Mouse (Mus musculus) olfactory bulb, adult 2 months (tissue): ENCODE data around the gene Exoc3l4. TPM values are rescaled to one million over a fixed set of nuclear protein-coding genes. Genes with fewer than 3 reads are reported as not detected.

Source experiments
- H3K27ac ChIP-seq: fragments of 200-500 bp; 2 replicates; pipeline ENCODE4 v1.5.1; 2012; ENCODE audit warnings: low read depth, low read length; ENCODE audit not compliant: insufficient read depth
- H3K4me1 ChIP-seq: fragments of 200-500 bp; 2 replicates; pipeline ENCODE4 v1.6.1; 2012; ENCODE audit warnings: low read length; ENCODE audit not compliant: control insufficient read depth, insufficient read depth
- H3K4me3 ChIP-seq: fragments of 200-500 bp; 2 replicates; pipeline ENCODE4 v1.5.1; 2012; ENCODE audit warnings: mild to moderate bottlenecking, low read depth, low read length, moderate library complexity; ENCODE audit not compliant: insufficient read depth
- CTCF ChIP-seq: fragments of 200-500 bp; IDR thresholded peaks from 2 replicates; pipeline ENCODE4 v1.5.1; 2012; ENCODE audit warnings: low read depth, mild to moderate bottlenecking, low read length, moderate library complexity; ENCODE audit not compliant: insufficient read depth
- POLR2A ChIP-seq: fragments of 200-500 bp; IDR thresholded peaks from 2 replicates; pipeline ENCODE4 v1.6.1; 2012; ENCODE audit warnings: mild to moderate bottlenecking, low read depth, low read length, moderate library complexity; ENCODE audit not compliant: insufficient read depth
- WGBS: fragments of 180-500 bp; shearing (Covaris S2); methylation state at CpG from one replicate; pipeline ENCODE4 v1.1.7; 2018; 5-methylcytosine and 5-hydroxymethylcytosine counted together
- polyA plus RNA-seq: library from polyadenylated mRNA; stranded (reverse); fragments of >200 nt; gene quantifications from 2 replicates; pipeline ENCODE4 v1.2.4, GENCODE M21; 2012; ENCODE audit warnings: low replicate concordance; ENCODE audit not compliant: missing spikeins, insufficient read depth, insufficient read length

Exoc3l4 gene
- polyA plus RNA-seq, 1 experiment = not detected

- Histone ChIP-seq H3K4me1 (peaks cover 19% of the 10 kb centered on the region), H3K4me3 (no peak overlapping the region), H3K27ac (no peak overlapping the region)
- TF ChIP-seq POLR2A (no peak), CTCF (no peak)
- WGBS = 84% methylated on average over 10 of the region's 10 CpGs
Measured at GRCm38 (mm10) chr12:111454543-111455280, 37.9 kb downstream of the Exoc3l4 start.

GRCm38 (mm10) chr12:111455311-111455846, 38.6 kb downstream of the Exoc3l4 start:
- Histone ChIP-seq H3K4me1 (peaks cover 13% of the 10 kb centered on the region), H3K4me3 (no peak overlapping the region), H3K27ac (no peak overlapping the region)
- TF ChIP-seq POLR2A (no peak), CTCF (no peak)
- WGBS = 88% methylated on average over 12 of the region's 12 CpGs

GRCm38 (mm10) chr12:111455860-111456259, 39.0 kb downstream of the Exoc3l4 start:
- Histone ChIP-seq H3K27ac (no peak overlapping the region), H3K4me3 (no peak overlapping the region), H3K4me1 (peaks cover 8% of the 10 kb centered on the region)
- WGBS = 76% methylated on average over 8 of the region's 8 CpGs
- TF ChIP-seq CTCF (no peak), POLR2A (no peak)

- TF ChIP-seq POLR2A = no peak
- no peak for TF ChIP-seq CTCF
- Histone ChIP-seq H3K27ac (no peak overlapping the region), H3K4me3 (no peak overlapping the region), H3K4me1 (0 out of 2 replicates have a peak, but pooled peaks cover 5% of the 10 kb centered on the region)
- 93% methylated on average over 1 of the region's 1 CpGs for WGBS
Measured at GRCm38 (mm10) chr12:111457742-111458141, 40.9 kb downstream of the Exoc3l4 start.

GRCm38 (mm10) chr12:111463570-111463969, 46.8 kb downstream of the Exoc3l4 start:
- 90% methylated on average over 7 of the region's 7 CpGs for WGBS
- no peak overlapping the region for H3K4me3 ChIP-seq
- H3K4me1 ChIP-seq = no peaks in the 10 kb centered on the region
- no peak overlapping the region for H3K27ac ChIP-seq
- TF ChIP-seq CTCF (no peak), POLR2A (no peak)

- no peaks in the 10 kb centered on the region; the same call in 1 of the 2 replicates for H3K4me1 ChIP-seq
- TF ChIP-seq CTCF (no peak), POLR2A (no peak)
- WGBS = 97% methylated on average over 3 of the region's 3 CpGs
- no peak overlapping the region for H3K4me3 ChIP-seq
- H3K27ac ChIP-seq = no peak overlapping the region
Measured at GRCm38 (mm10) chr12:111466369-111466768, 49.6 kb downstream of the Exoc3l4 start.

GRCm38 (mm10) chr12:111468206-111468605, 51.4 kb downstream of the Exoc3l4 start:
- Histone ChIP-seq H3K4me1 (no peaks in the 10 kb centered on the region; the same call in 1 of the 2 replicates), H3K27ac (no peak overlapping the region), H3K4me3 (no peak overlapping the region)
- TF ChIP-seq CTCF (no peak), POLR2A (no peak)
- WGBS = 71% methylated on average over 7 of the region's 7 CpGs

- 11% methylated on average over 8 of the region's 8 CpGs for WGBS
- H3K4me3 ChIP-seq = no peak overlapping the region
- no peak overlapping the region for H3K27ac ChIP-seq
- H3K4me1 ChIP-seq = peaks cover 3% of the 10 kb centered on the region
- TF ChIP-seq POLR2A (no peak), CTCF (peak; percentile 64)
Measured at GRCm38 (mm10) chr12:111469507-111469906, 52.7 kb downstream of the Exoc3l4 start.

- 79% methylated on average over 1 of the region's 1 CpGs for WGBS
- H3K4me3 ChIP-seq = no peak overlapping the region
- no peak overlapping the region for H3K27ac ChIP-seq
Measured at GRCm38 (mm10) chr12:111471119-111471518, 54.3 kb downstream of the Exoc3l4 start.

More at GRCm38 (mm10) chr12:111471119-111471518, 54.3 kb downstream of the Exoc3l4 start:
- TF ChIP-seq POLR2A (no peak), CTCF (no peak)
- H3K4me1 ChIP-seq = peaks cover 9% of the 10 kb centered on the region
